14 mouse cellular contexts compared by ENCODE assay signal in the genomic region with DNA sequence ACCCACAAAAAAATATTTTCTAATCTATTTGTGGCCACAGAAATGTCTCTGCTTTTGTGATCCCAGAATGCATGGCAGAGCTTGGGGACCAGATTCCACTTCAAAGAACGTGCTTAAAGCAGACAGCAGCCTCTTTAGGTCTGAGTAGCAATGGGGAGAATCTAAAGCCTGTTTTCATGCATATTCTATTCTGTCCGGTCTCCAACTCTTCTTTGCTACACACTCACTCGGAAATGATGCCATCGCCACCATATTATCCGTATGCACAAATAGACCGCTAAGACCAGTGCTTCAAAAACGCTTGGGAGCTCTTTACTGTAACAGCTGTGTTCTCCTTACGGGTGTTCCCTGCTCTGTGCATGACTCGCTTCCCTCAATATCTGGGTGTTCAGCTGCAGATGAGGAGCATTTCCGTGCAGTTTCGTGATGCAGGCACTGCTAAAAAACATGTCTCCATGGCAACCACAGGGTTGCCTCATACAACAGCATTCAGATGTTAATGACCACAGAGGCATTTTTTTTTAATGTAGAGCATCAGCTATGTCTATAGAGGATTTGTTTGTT.
DNase-seq lines count a peak whose midpoint lies in the region; ATAC-seq and TF ChIP-seq lines count a peak whose summit lies in the region.
"Had no signal": no experiment of that assay in that cellular context is flagged by ENCODE, and none has a peak within 500 bp of the region (broad histone marks: within the 10 kb centered on the region; RNA-seq: fewer than 3 reads in every experiment).

No protein-coding gene starts in this region.

- no peaks in the 10 kb centered on the region for H3K9me3 ChIP-seq in forebrain, embryonic 12.5 days
- H3K9me3 ChIP-seq in liver, embryonic 11.5 days (ENCODE audit: control insufficient read depth, low read length), result no peaks in the 10 kb centered on the region
- H3K9me3 ChIP-seq: heart, embryonic 10.5 days; liver, embryonic 13.5 days; stomach, embryonic 15.5 days had no signal

- H3K9ac ChIP-seq in forebrain, embryonic 12.5 days, result no peak overlapping the region
- H3K9ac ChIP-seq in liver, embryonic 11.5 days (ENCODE audit: low read depth, low read length), result no peak overlapping the region
- H3K9ac ChIP-seq: liver, embryonic 13.5 days; stomach, embryonic 15.5 days had no signal

- WGBS in forebrain, embryonic 12.5 days, result 50% methylated on average over 11 of the region's 11 CpGs
- 19% methylated on average over 11 of the region's 11 CpGs for WGBS in olfactory bulb, adult 2 months
- 83% methylated on average over 11 of the region's 11 CpGs for WGBS in liver, embryonic 11.5 days

- H3K4me2 ChIP-seq in forebrain, embryonic 12.5 days, result peak overlapping the region; percentile 19
- no peak overlapping the region for H3K4me2 ChIP-seq in liver, embryonic 11.5 days
- H3K4me2 ChIP-seq: liver, embryonic 13.5 days; stomach, embryonic 15.5 days had no signal

- H3K4me1 ChIP-seq in forebrain, embryonic 12.5 days, result peaks cover 20% of the 10 kb centered on the region
- H3K4me1 ChIP-seq in olfactory bulb, adult 2 months (ENCODE audit: control insufficient read depth, insufficient read depth, low read length), result peaks cover 5% of the 10 kb centered on the region
- no peaks in the 10 kb centered on the region for H3K4me1 ChIP-seq in liver, embryonic 11.5 days (replicated peaks; ENCODE audit: control insufficient read depth, insufficient read depth, low read length)
- H3K4me1 ChIP-seq: heart, embryonic 10.5 days; liver, embryonic 13.5 days; stomach, embryonic 15.5 days had no signal

- H3K27me3 ChIP-seq in forebrain, embryonic 12.5 days, result no peaks in the 10 kb centered on the region
- H3K27me3 ChIP-seq in liver, embryonic 11.5 days (replicated peaks; ENCODE audit: control insufficient read depth, insufficient read depth, low read length), result no peaks in the 10 kb centered on the region
- H3K27me3 ChIP-seq: CH12.LX; liver, embryonic 13.5 days; stomach, embryonic 15.5 days had no signal

- TF ChIP-seq CTCF in olfactory bulb, adult 2 months (IDR thresholded peaks at IDR 0.05; ENCODE audit: insufficient read depth, low read depth, low read length), result no peak

- no peaks in the 10 kb centered on the region for H3K36me3 ChIP-seq in forebrain, embryonic 12.5 days (replicated peaks)
- H3K36me3 ChIP-seq in liver, embryonic 11.5 days (ENCODE audit: control insufficient read depth, insufficient read depth, low read length), result no peaks in the 10 kb centered on the region
- H3K36me3 ChIP-seq: heart, embryonic 10.5 days; liver, embryonic 13.5 days; stomach, embryonic 15.5 days had no signal

- intact Hi-C loops in left cerebral cortex, postnatal 25 days (cut with DNase I), result no loop called here

- peak; percentile 67; the same call in 1 of the 2 replicates for ATAC-seq in forebrain, embryonic 12.5 days (ENCODE audit: low FRiP score)
- no peak for ATAC-seq in megakaryocyte, adult 5-6 weeks (ENCODE audit: poor library complexity, severe bottlenecking)
- no peak for ATAC-seq in liver, embryonic 11.5 days (replicated peaks; ENCODE audit: low FRiP score)
- ATAC-seq: intestine, embryonic 16.5 days had no signal

- H3K4me3 ChIP-seq in forebrain, embryonic 12.5 days (replicated peaks), result no peak overlapping the region
- H3K4me3 ChIP-seq in olfactory bulb, adult 2 months (ENCODE audit: insufficient read depth, low read depth, low read length), result no peak overlapping the region
- H3K4me3 ChIP-seq in liver, embryonic 11.5 days (ENCODE audit: low read depth, low read length), result no peak overlapping the region
- H3K4me3 ChIP-seq: heart, embryonic 10.5 days; liver, embryonic 13.5 days; stomach, embryonic 15.5 days had no signal

- TF ChIP-seq POLR2A in olfactory bulb, adult 2 months (IDR thresholded peaks at IDR 0.05; ENCODE audit: insufficient read depth, low read depth, low read length), result no peak

- DNase-seq in left cerebral cortex, postnatal 25 days (ENCODE audit: low spot score in 2 of 2), result peak; percentile 42
- DNase-seq in left cerebral cortex, adult 18-20 months (ENCODE audit: low spot score in 2 of 2), result no peak
- peak; percentile 42 for DNase-seq in layer of hippocampus, adult 9-11 months
- no peak for DNase-seq in liver, embryonic 11.5 days (ENCODE audit: low spot score)
- DNase-seq in natural killer cell, adult 2 months (ENCODE audit: low spot score in 2 of 2), result no peak
- DNase-seq: liver, embryonic 13.5 days had no signal

- H3K27ac ChIP-seq in forebrain, embryonic 12.5 days, result peak overlapping the region; percentile 33
- peak overlapping the region; percentile 50 for H3K27ac ChIP-seq in olfactory bulb, adult 2 months (ENCODE audit: insufficient read depth, low read depth, low read length)
- no peak overlapping the region for H3K27ac ChIP-seq in liver, embryonic 11.5 days (ENCODE audit: low read depth, low read length)
- H3K27ac ChIP-seq: heart, embryonic 10.5 days; liver, embryonic 13.5 days; macrophage; stomach, embryonic 15.5 days had no signal

Comparison
In these comparisons a context has a peak if more than half of its experiments do, and no peak if none do; other contexts are left out.
1. DNase-seq: peak in left cerebral cortex, postnatal 25 days (2 of 2) and layer of hippocampus, adult 9-11 months (single experiment); none in left cerebral cortex, adult 18-20 months (0 of 2), liver, embryonic 11.5 days (single experiment) and natural killer cell, adult 2 months (0 of 2).